Mouse (Mus musculus): Measurements from ENCODE around the gene Cel.

Gene Cel

DNA sequence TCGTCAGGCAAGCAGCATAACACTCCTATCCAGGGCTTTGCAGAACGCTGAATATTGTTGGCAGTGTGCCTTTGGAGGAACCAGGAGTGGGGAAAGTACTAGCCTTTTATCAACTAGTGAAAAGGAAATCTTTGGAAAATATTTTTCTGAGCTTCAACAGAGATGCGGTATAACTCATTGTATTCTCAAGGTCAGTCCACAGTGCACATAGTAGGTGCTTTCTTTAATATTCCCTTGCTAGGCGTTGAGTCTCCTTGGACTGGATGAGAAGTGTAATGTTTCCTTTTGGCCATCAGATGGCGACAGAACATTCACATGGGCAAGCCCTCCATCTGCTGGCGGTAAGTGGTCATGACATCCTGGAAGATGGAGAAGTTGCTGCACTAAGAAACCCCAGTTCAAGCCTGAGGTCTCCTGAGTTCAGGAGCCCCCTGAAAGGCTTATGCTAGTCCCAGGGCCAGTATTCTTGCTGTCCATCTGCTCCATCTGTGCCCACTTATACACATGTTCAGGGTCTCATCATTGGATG lies 21.9 kb upstream of the Cel start:
- DNase-seq: peak; percentile 86

DNA sequence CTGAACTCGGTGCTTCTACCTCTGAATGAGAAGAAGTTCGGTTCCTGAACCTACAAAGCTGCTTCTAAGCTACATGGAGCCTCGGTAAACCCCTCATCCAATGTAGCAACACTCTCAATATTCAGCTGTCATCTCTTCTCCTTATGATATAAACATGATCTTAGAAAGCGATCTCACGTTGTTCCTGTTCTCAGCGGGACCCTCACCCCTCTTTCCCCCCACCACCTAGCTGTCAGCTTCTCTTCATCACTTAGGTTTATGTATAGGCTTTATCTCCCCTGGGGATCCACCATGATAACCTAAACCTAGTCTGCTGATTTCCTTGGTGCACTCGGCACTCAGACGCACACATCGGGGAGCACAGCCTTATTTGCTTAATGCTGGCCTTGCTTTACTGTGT lies 20.4 kb upstream of the Cel start, which contains the start of gene Gtf3c5:
Gene Gtf3c5, minus strand, starts transcription at position 101 of the 400 bp plus-strand sequence.
- no peak for DNase-seq

DNA sequence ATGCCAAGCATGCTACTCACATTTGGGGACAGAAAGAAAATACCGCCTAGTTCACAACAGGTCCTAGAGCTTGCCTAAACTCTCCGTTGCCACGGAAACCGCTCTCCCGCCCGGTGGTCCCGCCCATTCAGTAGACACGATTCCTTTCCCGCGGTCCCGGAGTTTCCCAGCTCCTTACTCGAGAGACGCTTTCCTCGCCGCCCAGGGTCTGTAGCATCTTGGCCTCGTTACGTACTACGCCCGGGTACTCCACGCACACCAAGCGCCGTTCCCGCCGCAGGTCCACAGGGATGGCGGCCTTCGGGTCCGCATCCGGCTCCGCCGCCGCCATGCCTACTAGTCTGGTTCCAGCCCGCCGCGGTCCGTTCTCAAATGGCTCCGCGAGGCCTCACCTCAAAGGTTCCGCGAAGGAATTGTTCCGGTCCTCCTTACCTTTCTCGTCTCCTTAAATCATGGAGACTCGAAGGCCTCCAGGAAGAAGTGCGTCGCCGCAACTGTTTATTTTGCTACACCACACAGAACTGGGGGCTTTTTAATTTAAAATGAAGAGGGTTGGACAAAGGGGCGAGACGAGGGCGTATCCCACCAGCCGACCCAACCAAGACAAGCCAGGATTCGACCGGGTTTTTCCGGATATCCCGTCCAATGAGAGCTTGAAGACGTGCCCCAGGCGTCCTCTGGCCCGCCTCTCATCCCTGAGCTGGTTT lies 19.6 kb upstream of the Cel start:
- DNase-seq: peak; percentile 93

DNA sequence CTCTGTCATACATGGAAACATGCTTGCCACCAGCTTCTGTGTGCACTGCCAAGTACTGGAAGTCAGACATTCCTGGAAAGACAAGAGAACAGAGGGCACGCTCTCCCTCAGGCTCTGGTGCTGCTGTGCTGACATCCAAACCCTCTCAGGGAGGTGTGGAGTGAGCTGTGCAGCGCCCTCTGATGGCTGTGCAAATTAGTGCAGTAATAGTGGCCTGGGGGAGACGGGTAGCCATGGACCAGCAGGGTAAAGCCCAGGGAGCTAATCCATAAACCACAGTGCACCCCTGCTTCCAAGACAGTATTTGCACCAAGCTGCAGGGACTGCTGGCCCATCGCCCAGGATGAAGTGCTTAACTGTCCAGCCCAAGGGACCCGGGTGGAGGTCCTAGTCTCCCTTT lies 14.8 kb upstream of the Cel start:
- DNase-seq: no peak

DNA sequence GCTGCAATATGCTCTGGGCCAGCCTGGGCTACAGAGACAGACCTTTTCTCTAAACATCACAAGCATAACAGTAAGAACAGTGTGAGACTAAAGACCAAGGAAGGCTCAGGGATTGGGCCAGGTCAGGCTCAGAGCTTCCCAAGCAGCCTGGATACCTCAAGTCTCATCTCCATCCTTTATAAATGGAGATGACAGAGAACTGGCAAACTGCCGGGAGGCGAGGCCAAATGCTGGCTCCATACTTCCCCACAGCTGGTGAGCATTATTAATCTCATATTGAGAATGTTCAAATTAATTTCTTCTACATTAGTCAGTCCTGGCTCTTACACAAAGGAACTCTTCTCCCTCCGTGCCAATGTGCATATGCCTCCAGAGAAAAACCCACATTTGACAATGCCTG lies 13.6 kb upstream of the Cel start:
- no peak for DNase-seq

DNA sequence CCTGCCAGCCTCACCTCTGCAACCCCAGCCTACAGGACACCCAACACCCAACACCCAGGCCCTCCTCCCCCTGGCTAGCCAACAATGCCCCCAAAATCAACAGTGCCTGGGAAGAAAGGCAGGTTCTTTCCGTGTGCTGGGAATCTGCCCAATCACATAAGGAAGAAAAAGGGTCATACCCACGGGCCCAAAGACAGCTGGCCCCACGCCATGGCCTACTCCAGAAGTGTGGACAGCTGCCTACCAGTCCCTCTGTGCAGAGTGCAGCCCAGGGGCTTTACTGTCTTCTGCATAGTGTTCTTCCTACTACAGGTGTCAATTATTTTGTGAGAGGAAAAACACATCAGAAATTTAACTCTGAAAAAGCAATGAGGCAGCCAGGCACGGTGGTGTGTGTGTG lies 12.1 kb upstream of the Cel start:
- DNase-seq: no peak

DNA sequence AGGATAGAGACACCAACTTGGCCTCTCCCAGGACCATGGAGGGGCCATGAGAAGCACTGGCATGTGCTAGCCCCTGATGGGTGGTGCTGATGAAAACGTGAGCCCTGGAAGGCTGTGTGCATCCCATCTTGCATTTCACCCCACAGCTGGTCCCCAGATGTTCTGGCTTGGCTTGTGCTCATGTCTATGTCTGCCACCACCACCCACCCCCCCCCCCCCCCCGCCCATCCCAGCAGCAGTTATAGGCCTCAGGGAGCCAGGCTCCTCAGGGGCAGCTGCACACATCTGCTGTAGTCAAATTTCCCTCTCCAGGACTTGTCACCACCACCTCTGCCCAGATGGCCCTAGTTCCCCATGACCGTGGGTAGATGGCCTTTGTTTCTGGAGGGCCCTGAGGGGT lies 6.7 kb upstream of the Cel start:
- peak; percentile 35 for DNase-seq

DNA sequence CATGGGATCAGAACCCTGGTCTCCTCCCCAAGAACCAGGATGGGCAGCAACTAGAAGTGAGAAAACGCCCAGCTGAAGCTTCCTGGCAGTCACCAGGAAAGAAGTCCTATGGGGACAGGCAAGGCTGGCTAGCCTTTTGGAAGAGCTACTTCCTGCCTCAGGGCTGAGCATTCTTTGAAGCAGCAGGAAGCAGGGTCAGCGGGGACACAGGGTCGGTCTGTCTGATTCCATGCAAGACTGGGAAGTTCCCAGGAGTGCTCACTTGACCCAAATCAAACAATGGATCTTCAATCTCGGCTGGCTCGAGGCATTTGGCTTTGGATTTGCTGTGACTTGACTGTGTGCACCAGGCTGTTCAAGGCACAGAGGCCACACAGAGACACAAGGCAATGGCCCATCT lies 3.3 kb upstream of the Cel start:
- DNase-seq: peak; percentile 12

DNA sequence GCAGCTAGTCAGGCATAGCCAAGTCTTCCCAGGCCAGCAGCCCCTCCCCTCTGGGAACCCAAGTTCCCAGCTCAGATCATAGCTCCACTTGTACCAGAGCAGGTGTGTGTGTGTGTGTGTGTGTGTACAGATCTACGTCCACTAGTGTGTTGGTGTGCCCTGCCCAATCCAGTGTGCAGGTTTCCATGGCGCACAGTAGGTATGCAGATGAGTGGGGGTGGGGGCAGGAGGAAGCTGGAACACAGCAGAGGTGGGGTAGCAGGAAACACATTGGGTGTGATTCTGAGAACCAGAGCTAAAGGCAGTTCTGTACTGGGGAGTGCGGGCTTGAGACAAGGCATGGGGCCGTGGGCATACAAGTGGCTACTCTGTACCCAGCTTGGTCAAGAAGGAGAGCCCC lies 1.2 kb upstream of the Cel start:
- DNase-seq: no peak

DNA sequence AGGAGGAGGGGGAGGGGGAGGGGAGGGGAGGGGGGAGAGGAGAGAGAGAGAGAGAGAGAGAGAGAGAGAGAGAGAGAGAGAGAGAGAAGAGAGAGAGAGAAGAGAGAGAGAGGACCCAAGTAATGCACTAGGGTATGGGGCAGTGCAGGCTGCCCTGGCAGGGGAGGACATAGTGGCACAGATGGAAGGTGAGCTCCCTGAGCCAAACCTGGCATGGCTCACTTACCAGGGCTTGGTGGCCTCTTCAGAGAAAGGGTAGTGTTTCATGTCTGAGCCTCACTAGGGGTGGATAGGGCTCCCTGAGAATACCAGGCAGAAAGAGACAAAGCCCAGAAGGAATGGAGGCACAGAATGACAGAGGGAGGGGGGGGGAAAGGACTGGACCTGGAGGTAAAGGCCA lies 627 bp upstream of the Cel start:
- no peak for DNase-seq

DNA sequence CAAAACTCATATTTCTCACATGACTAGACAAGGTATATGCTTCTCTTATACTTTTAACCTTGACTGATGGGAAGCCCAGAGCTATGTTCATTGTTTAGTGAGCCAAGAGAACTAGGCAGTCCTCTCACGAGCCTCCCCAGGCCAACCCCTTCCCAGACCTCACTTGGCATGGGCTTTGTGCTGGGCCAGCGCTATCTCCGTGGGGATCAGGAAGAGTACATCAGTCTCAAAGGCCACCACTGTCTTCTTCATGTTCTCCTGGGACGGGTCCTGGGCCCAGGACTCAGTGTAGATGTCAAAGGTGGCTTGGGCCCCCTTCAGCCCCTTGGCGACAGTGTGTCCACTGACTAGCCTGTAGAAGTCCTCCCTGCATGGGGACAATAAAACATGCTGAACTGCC lies 5.8 kb downstream of the Cel start:
- no peak for DNase-seq

DNA sequence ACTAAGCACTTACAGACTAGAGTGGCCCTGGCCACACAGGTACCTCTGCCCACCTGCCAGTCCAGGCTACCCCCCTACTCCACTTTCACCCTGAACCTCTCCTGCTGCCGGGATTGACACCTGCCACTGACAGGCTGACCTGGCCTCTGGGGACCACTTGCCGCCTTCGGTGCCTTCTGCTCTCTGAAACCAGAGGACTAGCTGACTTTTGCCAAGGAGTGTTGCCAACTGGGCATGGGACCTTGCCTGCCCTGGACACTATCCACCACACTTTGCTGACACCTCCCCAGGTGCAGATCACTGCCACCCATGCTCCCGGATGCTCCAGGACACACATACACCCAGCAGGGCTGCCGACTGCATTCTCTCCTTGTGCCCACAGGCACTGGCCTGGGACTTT lies 10.9 kb downstream of the Cel start:
- DNase-seq: no peak

DNA sequence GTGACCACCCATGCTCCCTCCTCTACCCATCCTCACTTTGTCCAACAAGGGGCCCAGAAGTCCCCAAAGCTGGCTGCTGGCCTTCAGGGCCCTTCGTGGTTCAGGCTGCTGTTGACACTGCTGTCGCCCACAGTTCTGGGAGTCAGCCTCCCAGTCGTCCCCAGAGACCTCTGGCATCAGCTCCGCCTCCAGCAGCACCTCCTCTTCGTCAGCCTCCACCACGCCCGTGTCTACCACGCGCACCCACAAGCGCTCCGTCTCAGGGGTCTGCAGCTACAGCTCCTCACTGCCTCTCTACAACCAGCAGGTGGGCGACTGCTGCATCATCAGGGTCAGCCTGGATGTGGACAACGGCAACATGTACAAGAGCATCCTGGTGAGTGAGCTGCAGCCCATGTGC lies 14.0 kb downstream of the Cel start:
- DNase-seq: no peak

DNA sequence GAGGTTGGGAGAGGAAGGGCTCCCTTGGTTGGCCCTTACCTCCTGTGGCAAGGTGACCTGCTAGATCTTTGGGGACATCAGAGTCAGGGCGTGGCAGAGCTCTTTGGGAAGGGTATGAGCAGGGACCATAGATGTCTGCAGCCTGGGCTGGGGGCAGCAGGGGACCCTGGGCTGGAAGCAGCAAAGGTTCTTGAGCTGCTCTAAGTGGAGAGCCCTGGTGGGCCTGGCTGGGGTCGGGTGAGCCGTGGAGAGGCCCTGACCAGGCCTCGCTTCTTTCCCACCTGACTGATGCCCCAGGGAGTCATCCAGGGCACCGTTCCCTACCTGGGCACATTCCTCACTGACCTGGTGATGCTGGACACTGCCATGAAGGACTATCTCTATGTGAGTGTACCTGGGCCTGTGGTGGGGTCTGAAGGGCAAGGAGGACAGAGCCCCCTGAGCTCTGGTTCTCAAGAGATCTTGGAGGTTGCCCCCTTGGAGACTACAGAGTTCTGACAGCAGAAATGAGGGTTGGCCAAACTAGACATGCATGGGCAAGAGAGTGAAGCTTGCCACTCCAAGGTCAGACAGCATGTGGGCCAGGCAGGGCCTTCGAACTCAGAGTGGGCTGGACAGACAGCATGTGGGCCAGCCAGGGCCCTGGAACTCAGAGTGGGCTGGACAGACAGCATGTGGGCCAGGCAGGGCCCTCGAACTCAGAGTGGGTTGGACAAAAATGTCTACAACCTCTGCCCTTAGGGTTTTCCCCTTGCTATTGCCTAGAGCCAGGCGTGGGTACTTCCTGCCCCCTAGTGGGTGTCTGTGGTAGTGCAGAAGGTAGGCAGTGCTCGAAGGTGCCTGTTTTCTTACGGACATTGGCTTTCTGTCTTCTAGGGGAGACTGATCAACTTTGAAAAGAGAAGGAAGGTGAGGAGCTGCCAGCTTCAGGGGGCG lies 15.7 kb downstream of the Cel start:
- peak; percentile 79 for DNase-seq

DNA sequence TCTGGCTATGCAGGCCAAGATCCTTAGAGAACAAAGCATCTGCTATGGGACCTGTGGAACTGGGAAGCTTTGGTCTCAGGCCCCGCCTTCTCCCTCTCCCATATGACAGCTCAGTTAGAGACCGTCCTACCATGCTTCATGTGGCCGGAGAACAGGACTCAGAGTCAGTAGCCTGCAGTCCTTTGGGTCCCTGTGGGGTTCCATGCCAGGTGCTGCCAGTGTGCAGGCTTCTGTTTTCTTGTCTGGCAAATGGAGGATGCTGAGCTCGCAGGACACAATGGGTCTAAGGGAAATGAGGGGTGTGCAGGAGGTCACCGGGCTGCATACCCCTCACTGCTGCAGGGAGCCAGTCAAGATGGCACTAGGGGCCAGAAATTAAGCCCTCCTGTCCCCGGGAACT lies 16.6 kb downstream of the Cel start:
- DNase-seq: no peak

DNA sequence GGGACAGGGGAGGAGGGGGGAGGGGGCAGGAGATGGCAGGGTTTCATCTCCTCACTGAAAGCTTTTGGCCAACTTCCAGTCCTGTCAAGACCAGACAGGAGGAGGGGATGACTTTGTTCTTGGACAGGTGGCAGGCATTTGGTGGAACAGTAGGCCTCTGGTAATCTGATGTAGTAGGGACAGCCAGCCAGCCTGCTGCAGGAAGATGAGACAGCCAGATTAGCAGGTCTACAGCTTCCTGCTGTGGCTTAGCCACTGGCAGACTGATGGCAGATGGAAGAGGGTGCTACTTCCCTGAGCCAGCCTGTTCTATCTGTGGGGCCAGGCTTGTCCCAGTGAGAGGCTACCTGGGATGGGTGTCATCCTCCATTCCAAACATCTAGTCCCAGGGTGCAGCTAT lies 17.2 kb downstream of the Cel start:
- no peak for DNase-seq

DNA sequence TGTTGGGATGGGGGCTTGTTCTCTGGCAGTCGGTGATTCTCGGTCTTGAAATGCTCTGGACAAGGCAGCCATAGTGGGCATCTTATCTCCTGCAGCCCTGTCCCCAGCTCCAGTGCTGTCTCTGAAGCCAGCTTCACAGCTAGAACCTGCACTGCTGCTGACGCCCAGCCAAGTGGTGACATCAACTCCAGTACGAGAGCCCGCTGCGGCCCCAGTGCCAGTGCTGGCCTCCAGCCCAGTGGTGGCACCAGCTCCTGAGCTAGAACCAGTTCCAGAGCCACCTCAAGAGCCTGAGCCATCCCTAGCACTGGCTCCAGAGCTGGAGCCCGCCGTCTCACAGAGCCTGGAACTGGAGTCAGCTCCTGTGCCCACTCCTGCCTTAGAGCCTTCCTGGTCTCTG lies 19.3 kb downstream of the Cel start:
- DNase-seq: no peak

DNA sequence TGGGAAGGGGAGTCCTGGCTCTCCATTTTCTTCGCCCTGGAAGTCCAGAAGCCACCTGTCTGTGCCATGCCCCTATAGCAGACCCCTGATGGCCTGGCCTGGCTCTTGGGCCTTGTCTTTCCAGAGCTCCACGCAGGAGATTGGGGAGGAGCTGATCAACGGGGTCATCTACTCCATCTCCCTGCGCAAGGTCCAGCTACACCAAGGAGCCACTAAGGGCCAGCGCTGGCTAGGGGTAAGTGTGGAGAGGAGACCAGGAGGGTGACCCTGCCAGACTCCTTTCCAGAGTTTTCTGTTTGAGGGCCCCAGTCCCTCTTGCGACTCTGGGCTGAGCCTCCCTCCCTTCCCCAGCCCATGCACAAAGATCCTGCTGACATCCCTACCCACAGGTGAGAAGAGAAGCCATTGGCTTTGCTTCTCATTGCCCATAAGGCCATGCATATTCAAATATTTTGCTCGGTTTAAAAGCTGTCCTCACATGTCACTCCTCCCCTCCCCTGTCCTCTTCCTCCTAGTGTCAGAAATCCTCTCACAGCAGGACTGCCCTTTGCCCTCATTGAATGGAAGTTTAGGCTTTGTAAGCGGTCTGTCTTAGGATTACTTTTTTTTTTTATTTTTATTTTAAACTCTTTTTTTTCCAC lies 22.5 kb downstream of the Cel start:
- no peak for DNase-seq

DNA sequence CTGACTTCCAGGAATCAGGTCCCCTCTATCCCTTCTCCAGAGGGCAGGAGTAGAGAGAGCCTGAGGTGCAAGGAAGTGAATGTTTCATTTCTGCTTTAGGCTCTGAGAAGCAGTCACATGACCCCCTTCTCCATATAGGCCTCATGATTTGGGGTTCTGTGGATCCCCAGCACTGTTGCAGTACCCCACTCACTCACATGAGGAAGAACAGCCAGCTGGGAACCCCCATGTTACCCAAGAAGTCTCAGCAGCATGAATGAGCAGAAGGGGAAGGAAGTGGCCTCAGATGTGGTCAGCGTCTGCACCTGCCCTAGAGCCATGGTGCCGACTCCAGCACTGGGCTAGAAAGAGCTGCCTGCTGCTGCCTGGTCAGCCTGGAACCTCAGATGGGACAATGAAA lies 23.3 kb downstream of the Cel start:
- no peak for DNase-seq

DNA sequence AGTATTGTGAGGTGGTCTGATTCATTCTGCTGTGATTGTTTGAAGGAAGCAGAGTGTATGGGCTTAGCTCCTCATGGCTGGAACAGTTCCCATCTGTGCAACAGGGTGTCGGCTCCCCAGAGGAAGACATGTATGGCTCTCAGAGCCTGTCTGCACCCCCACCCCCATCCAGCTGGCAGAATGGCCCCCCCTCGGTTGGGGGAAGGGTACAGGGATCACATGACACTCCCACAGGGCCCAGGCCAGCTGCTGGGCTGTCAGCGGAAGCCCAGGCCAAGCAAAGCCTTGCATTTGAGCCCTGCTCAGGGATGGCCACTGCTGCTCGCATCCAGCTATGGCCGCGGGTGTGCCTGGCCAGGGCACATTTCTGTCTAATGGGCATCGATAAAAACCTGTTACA lies 24.0 kb downstream of the Cel start:
- peak; percentile 75 for DNase-seq

DNA sequence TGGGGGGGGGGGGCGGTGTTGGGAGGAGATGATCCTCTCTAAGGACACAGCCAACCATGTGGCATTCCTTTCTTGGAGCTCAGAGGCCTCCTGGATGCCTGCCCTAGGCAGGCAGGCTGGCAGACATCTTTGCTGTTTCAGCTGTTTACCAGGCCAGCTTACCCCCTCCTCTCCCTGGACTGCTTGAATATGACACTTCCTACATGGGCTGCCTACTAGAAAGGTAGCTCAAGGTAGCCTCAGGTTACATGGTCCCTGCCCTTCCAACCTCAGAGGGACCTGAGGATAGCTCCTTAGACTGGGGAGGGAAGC lies 24.4 kb downstream of the Cel start:
- peak; percentile 24 for DNase-seq

DNA sequence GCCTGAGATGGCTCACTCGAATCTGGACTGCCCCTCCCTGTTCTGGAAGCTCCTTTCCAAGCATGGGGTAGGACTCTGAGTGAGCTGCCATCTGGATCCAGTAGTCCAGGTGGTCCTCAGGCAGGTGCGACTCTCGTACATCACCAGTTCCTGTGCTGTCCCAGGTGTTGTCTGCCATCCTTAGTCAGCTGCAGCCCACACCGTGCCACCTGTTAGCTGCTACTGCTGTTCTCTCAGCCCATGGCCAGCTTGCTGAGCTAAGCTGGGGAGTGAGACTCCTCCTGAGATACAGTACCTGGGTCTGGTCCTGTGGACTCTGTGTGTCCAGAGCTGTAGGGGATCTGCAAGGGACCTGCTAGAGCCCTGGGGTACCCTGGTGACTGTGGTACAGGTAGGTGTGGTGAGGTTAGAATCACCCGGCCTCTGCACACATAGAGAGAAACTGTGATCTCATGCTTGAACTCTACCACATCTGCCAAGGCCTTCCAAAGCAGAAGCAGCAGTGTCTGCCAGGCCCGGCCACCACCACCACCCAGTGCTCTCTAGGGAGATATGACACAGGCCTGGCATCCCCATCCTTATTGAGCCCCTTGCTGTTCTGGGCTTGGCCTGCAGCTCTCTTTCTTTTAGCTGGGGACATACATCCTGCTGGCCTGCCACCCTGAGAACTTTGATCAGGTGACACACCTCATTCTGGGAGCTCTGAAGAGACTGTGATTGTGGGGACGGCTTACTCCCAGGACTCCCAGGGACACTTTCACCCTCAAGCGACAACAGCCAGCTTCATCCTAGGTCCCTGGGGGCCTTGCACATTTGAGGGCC lies 25.0 kb downstream of the Cel start:
- DNase-seq: no peak

DNA sequence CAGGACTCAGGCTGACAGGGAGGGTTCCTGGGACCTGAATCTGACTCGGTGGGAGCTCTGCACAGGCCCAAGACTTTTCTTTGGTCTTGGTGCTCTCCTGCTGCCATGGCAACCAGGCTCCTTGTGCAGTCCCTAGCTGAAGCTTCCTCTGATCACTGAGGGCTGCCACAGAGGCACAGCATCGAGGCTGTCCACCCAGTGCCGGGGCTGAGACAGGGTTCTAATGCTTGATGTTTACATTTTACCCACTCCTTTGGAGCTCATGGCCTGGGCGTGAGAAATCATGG lies 25.6 kb downstream of the Cel start:
- peak; percentile 38 for DNase-seq
